Mouse (Mus musculus): ENCODE results near the gene Rnf113a2. TPM values are rescaled to one million over a fixed set of nuclear protein-coding genes. Genes with fewer than 3 reads are reported as not detected.

The Rnf113a2 gene
- polyA plus RNA-seq (2015; fragmentation: Nextera tagmentation; extraction: Ambion mirVana) = 21.6 and 23.6 TPM in 2 replicates

- no peaks in the 10 kb centered on the region for H3K9me3 ChIP-seq
- H3K9ac ChIP-seq = peak within 1 kb of the TSS; percentile 55
- 3% methylated on average over 50 of the region's 50 CpGs for WGBS
- no peaks in the 10 kb centered on the region for H3K36me3 ChIP-seq
- no peaks in the 10 kb centered on the region for H3K27me3 ChIP-seq (replicated peaks)
- H3K4me1 ChIP-seq (replicated peaks) = no peaks in the 10 kb centered on the region
- H3K4me3 ChIP-seq (replicated peaks) = peak within 1 kb of the TSS; percentile 56
- peak within 1 kb of the TSS; percentile 51; the same call in 1 of the 2 replicates for H3K27ac ChIP-seq
- peak within 1 kb of the TSS; percentile 86 for H3K4me2 ChIP-seq (replicated peaks)
- ATAC-seq = peak; percentile 94
These were observed at the start of gene Rnf113a2 for GRCm38 (mm10) chr12:84416834-84417604. Gene Rnf113a2 (plus strand): TSS chr12:84417196.

- H3K4me3 ChIP-seq (replicated peaks) = no peak overlapping the region
- no peaks in the 10 kb centered on the region for H3K9me3 ChIP-seq
- no peak overlapping the region for H3K9ac ChIP-seq
- peaks cover 29% of the 10 kb centered on the region for H3K36me3 ChIP-seq
- WGBS = 94% methylated on average over 5 of the region's 5 CpGs
- H3K4me2 ChIP-seq (replicated peaks) = no peak overlapping the region
- H3K27ac ChIP-seq = no peak overlapping the region
- no peak for ATAC-seq
- no peaks in the 10 kb centered on the region for H3K4me1 ChIP-seq (replicated peaks)
- no peaks in the 10 kb centered on the region for H3K27me3 ChIP-seq (replicated peaks)
These were observed 45.3 kb upstream of the Rnf113a2 start for GRCm38 (mm10) chr12:84371647-84372046.

- H3K27ac ChIP-seq = no peak overlapping the region
- H3K4me3 ChIP-seq (replicated peaks) = no peak overlapping the region
- 49% methylated on average over 6 of the region's 6 CpGs for WGBS
- no peaks in the 10 kb centered on the region for H3K4me1 ChIP-seq (replicated peaks)
- no peaks in the 10 kb centered on the region for H3K27me3 ChIP-seq (replicated peaks)
- H3K9ac ChIP-seq = no peak overlapping the region
- peaks cover 26% of the 10 kb centered on the region for H3K36me3 ChIP-seq
- no peaks in the 10 kb centered on the region for H3K9me3 ChIP-seq
- H3K4me2 ChIP-seq (replicated peaks) = no peak overlapping the region
- peak; percentile 61; the same call in 1 of the 2 replicates for ATAC-seq
These were observed 43.0 kb upstream of the Rnf113a2 start for GRCm38 (mm10) chr12:84373831-84374481.

GRCm38 (mm10) chr12:84382369-84382768, 34.6 kb upstream of the Rnf113a2 start:
- Histone ChIP-seq H3K4me2 (replicated peaks) (no peak overlapping the region), H3K4me1 (replicated peaks) (no peaks in the 10 kb centered on the region), H3K36me3 (no peaks in the 10 kb centered on the region), H3K9ac (no peak overlapping the region), H3K27ac (no peak overlapping the region), H3K27me3 (replicated peaks) (no peaks in the 10 kb centered on the region), H3K4me3 (replicated peaks) (no peak overlapping the region), H3K9me3 (no peaks in the 10 kb centered on the region)
- 91% methylated on average over 4 of the region's 4 CpGs for WGBS
- no peak for ATAC-seq

GRCm38 (mm10) chr12:84384644-84385081, 32.3 kb upstream of the Rnf113a2 start:
- ATAC-seq = peak; percentile 86
- no peaks in the 10 kb centered on the region for H3K4me1 ChIP-seq (replicated peaks)
- no peak overlapping the region for H3K9ac ChIP-seq
- no peaks in the 10 kb centered on the region for H3K27me3 ChIP-seq (replicated peaks)
- WGBS = 62% methylated on average over 5 of the region's 5 CpGs
- H3K27ac ChIP-seq = no peak overlapping the region
- H3K4me2 ChIP-seq (replicated peaks) = no peak overlapping the region
- H3K9me3 ChIP-seq = no peaks in the 10 kb centered on the region
- H3K36me3 ChIP-seq = no peaks in the 10 kb centered on the region
- H3K4me3 ChIP-seq (replicated peaks) = no peak overlapping the region

- H3K36me3 ChIP-seq = no peaks in the 10 kb centered on the region
- no peaks in the 10 kb centered on the region for H3K27me3 ChIP-seq (replicated peaks)
- no peak for ATAC-seq
- no peak overlapping the region for H3K4me3 ChIP-seq (replicated peaks)
- no peak overlapping the region for H3K4me2 ChIP-seq (replicated peaks)
- no peaks in the 10 kb centered on the region for H3K4me1 ChIP-seq (replicated peaks)
- WGBS = 91% methylated on average over 4 of the region's 4 CpGs
- no peak overlapping the region for H3K27ac ChIP-seq
- H3K9me3 ChIP-seq = no peaks in the 10 kb centered on the region
- H3K9ac ChIP-seq = no peak overlapping the region
These were observed 31.6 kb upstream of the Rnf113a2 start for GRCm38 (mm10) chr12:84385408-84385807.

GRCm38 (mm10) chr12:84388097-84388496, 28.9 kb upstream of the Rnf113a2 start:
- no peak overlapping the region for H3K9ac ChIP-seq
- H3K4me1 ChIP-seq (replicated peaks) = no peaks in the 10 kb centered on the region
- no peak for ATAC-seq
- no peaks in the 10 kb centered on the region for H3K9me3 ChIP-seq
- H3K4me2 ChIP-seq (replicated peaks) = no peak overlapping the region
- H3K36me3 ChIP-seq = no peaks in the 10 kb centered on the region
- no peaks in the 10 kb centered on the region for H3K27me3 ChIP-seq (replicated peaks)
- H3K4me3 ChIP-seq (replicated peaks) = no peak overlapping the region
- no peak overlapping the region for H3K27ac ChIP-seq
- WGBS = 89% methylated on average over 8 of the region's 8 CpGs

- Histone ChIP-seq H3K4me2 (replicated peaks) (no peak overlapping the region), H3K4me1 (replicated peaks) (no peaks in the 10 kb centered on the region), H3K9me3 (no peaks in the 10 kb centered on the region), H3K27ac (no peak overlapping the region), H3K4me3 (replicated peaks) (no peak overlapping the region), H3K36me3 (no peaks in the 10 kb centered on the region), H3K27me3 (replicated peaks) (no peaks in the 10 kb centered on the region), H3K9ac (no peak overlapping the region)
- WGBS = 69% methylated on average over 14 of the region's 14 CpGs
- ATAC-seq = no peak
These were observed 28.1 kb upstream of the Rnf113a2 start for GRCm38 (mm10) chr12:84388774-84389400.

- no peaks in the 10 kb centered on the region for H3K9me3 ChIP-seq
- no peak overlapping the region for H3K27ac ChIP-seq
- no peak overlapping the region for H3K4me3 ChIP-seq (replicated peaks)
- H3K36me3 ChIP-seq = no peaks in the 10 kb centered on the region
- 79% methylated on average over 6 of the region's 6 CpGs for WGBS
- H3K27me3 ChIP-seq (replicated peaks) = no peaks in the 10 kb centered on the region
- no peaks in the 10 kb centered on the region for H3K4me1 ChIP-seq (replicated peaks)
- H3K9ac ChIP-seq = no peak overlapping the region
- ATAC-seq = no peak
- H3K4me2 ChIP-seq (replicated peaks) = no peak overlapping the region
These were observed 26.7 kb upstream of the Rnf113a2 start for GRCm38 (mm10) chr12:84390336-84390735.

- no peaks in the 10 kb centered on the region for H3K36me3 ChIP-seq
- H3K4me3 ChIP-seq (replicated peaks) = no peak overlapping the region
- no peak overlapping the region for H3K9ac ChIP-seq
- no peak for ATAC-seq
- H3K27ac ChIP-seq = no peak overlapping the region
- H3K4me2 ChIP-seq (replicated peaks) = no peak overlapping the region
- no peaks in the 10 kb centered on the region for H3K4me1 ChIP-seq (replicated peaks)
- H3K9me3 ChIP-seq = no peaks in the 10 kb centered on the region
- 93% methylated on average over 4 of the region's 4 CpGs for WGBS
- H3K27me3 ChIP-seq (replicated peaks) = no peaks in the 10 kb centered on the region
These were observed 24.3 kb upstream of the Rnf113a2 start for GRCm38 (mm10) chr12:84392681-84393080.

GRCm38 (mm10) chr12:84393847-84394246, 23.1 kb upstream of the Rnf113a2 start:
- Histone ChIP-seq H3K9ac (no peak overlapping the region), H3K27me3 (replicated peaks) (no peaks in the 10 kb centered on the region), H3K4me3 (replicated peaks) (no peak overlapping the region), H3K4me1 (replicated peaks) (no peaks in the 10 kb centered on the region), H3K4me2 (replicated peaks) (no peak overlapping the region), H3K9me3 (no peaks in the 10 kb centered on the region), H3K36me3 (no peaks in the 10 kb centered on the region), H3K27ac (no peak overlapping the region)
- 79% methylated on average over 5 of the region's 5 CpGs for WGBS
- ATAC-seq = no peak

GRCm38 (mm10) chr12:84396947-84397679, 19.9 kb upstream of the Rnf113a2 start:
- no peaks in the 10 kb centered on the region for H3K36me3 ChIP-seq
- no peak overlapping the region for H3K27ac ChIP-seq
- no peak for ATAC-seq
- no peaks in the 10 kb centered on the region for H3K9me3 ChIP-seq
- WGBS = 87% methylated on average over 14 of the region's 14 CpGs
- 0 out of 2 replicates have a peak, but pooled peaks cover 4% of the 10 kb centered on the region for H3K4me1 ChIP-seq (replicated peaks)
- H3K4me3 ChIP-seq (replicated peaks) = no peak overlapping the region
- H3K27me3 ChIP-seq (replicated peaks) = no peaks in the 10 kb centered on the region
- no peak overlapping the region for H3K4me2 ChIP-seq (replicated peaks)
- H3K9ac ChIP-seq = no peak overlapping the region

Measured in intestine, embryonic 15.5 days (tissue).